In the genomic region with DNA sequence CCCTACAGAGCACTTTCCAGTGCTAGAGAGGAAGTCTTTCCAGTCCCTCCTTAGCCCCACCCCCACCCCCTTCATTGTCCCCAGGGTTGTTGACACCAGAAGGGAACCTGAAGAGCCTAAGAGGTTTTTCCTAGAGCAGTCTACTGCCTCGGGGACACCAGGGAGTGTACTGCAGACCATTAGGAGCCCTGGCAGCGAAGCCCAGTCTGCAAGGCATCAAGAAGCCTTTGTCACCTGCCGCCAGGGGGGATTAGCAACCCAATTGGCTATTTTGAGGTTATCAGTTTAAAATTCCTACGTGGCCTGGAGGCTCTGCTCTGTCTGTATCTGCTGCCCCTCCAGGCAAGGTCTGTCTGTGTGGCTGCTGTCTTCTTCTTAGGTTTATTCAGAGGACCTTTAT, we compare ENCODE assay signal across 11 mouse cellular contexts. TPM values are rescaled to one million over a fixed set of nuclear protein-coding genes. Genes with fewer than 3 reads are reported as not detected.
A peak's percentile ranks its signal among the peaks of the same experiment; 100 is the strongest.
DNase-seq lines count a peak whose midpoint lies in the region; ATAC-seq and TF ChIP-seq lines count a peak whose summit lies in the region.
"Had no signal": no experiment of that assay in that cellular context is flagged by ENCODE, and none has a peak within 500 bp of the region (broad histone marks: within the 10 kb centered on the region; RNA-seq: fewer than 3 reads in every experiment).

No protein-coding gene starts in this region.

- no peak for DNase-seq in forebrain, embryonic 10.5 days (ENCODE audit: extremely low spot score, low spot score)
- no peak for DNase-seq in forebrain, embryonic 14.5 days (ENCODE audit: low spot score)
- DNase-seq in intestine, embryonic 14.5 days (ENCODE audit: low spot score): no peak
- DNase-seq in embryonic facial prominence, embryonic 10.5 days (ENCODE audit: low spot score): peak; percentile 61
- no peak for DNase-seq in frontal cortex, postnatal 25 days (ENCODE audit: low spot score in 2 of 2)
- no peak for DNase-seq in right cerebral cortex, adult 2 months (ENCODE audit: low spot score in 2 of 2)
- DNase-seq: cerebellum, adult 9-11 months; thymus, adult 18-20 months had no signal

- no peak for ATAC-seq in forebrain, embryonic 14.5 days
- ATAC-seq in intestine, embryonic 14.5 days (replicated peaks; ENCODE audit: low FRiP score, low TSS enrichment, low read depth): 0 out of 2 replicates have a peak, but pooled peaks have one; percentile 13
- no peak for ATAC-seq in intestine, postnatal 0 days

- TF ChIP-seq CTCF in intestine, postnatal 0 days (IDR thresholded peaks at IDR 0.05; ENCODE audit: low read depth): no peak
- TF ChIP-seq CTCF in E14TG2a.4 (conservative IDR thresholded peaks at IDR 0.05; ENCODE audit: low read length): no peak

- no peaks in the 10 kb centered on the region for H3K36me3 ChIP-seq in forebrain, embryonic 10.5 days (replicated peaks)
- no peaks in the 10 kb centered on the region for H3K36me3 ChIP-seq in forebrain, embryonic 14.5 days (ENCODE audit: control insufficient read depth, insufficient read depth, low read length)
- no peaks in the 10 kb centered on the region for H3K36me3 ChIP-seq in intestine, embryonic 14.5 days (ENCODE audit: control insufficient read depth, insufficient read depth, low read length)
- no peaks in the 10 kb centered on the region for H3K36me3 ChIP-seq in intestine, postnatal 0 days (ENCODE audit: control insufficient read depth, insufficient read depth)
- no peaks in the 10 kb centered on the region for H3K36me3 ChIP-seq in E14TG2a.4 (ENCODE audit: insufficient read depth, low read length)
- H3K36me3 ChIP-seq in embryonic facial prominence, embryonic 10.5 days (replicated peaks): no peaks in the 10 kb centered on the region
- H3K36me3 ChIP-seq: lung, embryonic 15.5 days had no signal

- H3K27ac ChIP-seq in forebrain, embryonic 10.5 days: peak overlapping the region; percentile 2; the same call in 1 of the 2 replicates
- no peak overlapping the region for H3K27ac ChIP-seq in forebrain, embryonic 14.5 days (ENCODE audit: low read depth, low read length)
- peak overlapping the region; percentile 82 for H3K27ac ChIP-seq in intestine, embryonic 14.5 days (ENCODE audit: low read depth)
- no peak overlapping the region for H3K27ac ChIP-seq in intestine, postnatal 0 days (ENCODE audit: low read depth, low read length)
- H3K27ac ChIP-seq in embryonic facial prominence, embryonic 10.5 days (replicated peaks): peak overlapping the region; percentile 21
- H3K27ac ChIP-seq: lung, embryonic 15.5 days had no signal

- no peak overlapping the region for H3K9ac ChIP-seq in forebrain, embryonic 14.5 days (ENCODE audit: low read length)
- no peak overlapping the region for H3K9ac ChIP-seq in intestine, embryonic 14.5 days (ENCODE audit: low read length)
- H3K9ac ChIP-seq in intestine, postnatal 0 days (ENCODE audit: low read depth, low read length): no peak overlapping the region
- H3K9ac ChIP-seq: lung, embryonic 15.5 days had no signal

- WGBS in forebrain, embryonic 10.5 days: 1% methylated on average over 4 of the region's 4 CpGs
- 6% methylated on average over 4 of the region's 4 CpGs for WGBS in forebrain, embryonic 14.5 days
- 8% methylated on average over 4 of the region's 4 CpGs for WGBS in intestine, embryonic 14.5 days
- WGBS in intestine, postnatal 0 days: 27% methylated on average over 4 of the region's 4 CpGs
- 8% methylated on average over 4 of the region's 4 CpGs for WGBS in embryonic facial prominence, embryonic 10.5 days

- no peaks in the 10 kb centered on the region for H3K9me3 ChIP-seq in forebrain, embryonic 10.5 days
- H3K9me3 ChIP-seq in forebrain, embryonic 14.5 days (replicated peaks; ENCODE audit: control insufficient read depth, low read length): no peaks in the 10 kb centered on the region
- H3K9me3 ChIP-seq in intestine, embryonic 14.5 days (ENCODE audit: control insufficient read depth, low read length): no peaks in the 10 kb centered on the region
- no peaks in the 10 kb centered on the region for H3K9me3 ChIP-seq in intestine, postnatal 0 days (ENCODE audit: control insufficient read depth)
- H3K9me3 ChIP-seq in E14TG2a.4 (ENCODE audit: low read length): no peaks in the 10 kb centered on the region
- no peaks in the 10 kb centered on the region for H3K9me3 ChIP-seq in embryonic facial prominence, embryonic 10.5 days
- H3K9me3 ChIP-seq: lung, embryonic 15.5 days had no signal

- no peaks in the 10 kb centered on the region; the same call in 1 of the 2 replicates for H3K27me3 ChIP-seq in forebrain, embryonic 10.5 days (ENCODE audit: poor library complexity, severe bottlenecking)
- H3K27me3 ChIP-seq in forebrain, embryonic 14.5 days (replicated peaks; ENCODE audit: control insufficient read depth, insufficient read depth, low read length): no peaks in the 10 kb centered on the region
- H3K27me3 ChIP-seq in intestine, embryonic 14.5 days (replicated peaks; ENCODE audit: control insufficient read depth, insufficient read depth, low read length): no peaks in the 10 kb centered on the region
- no peaks in the 10 kb centered on the region for H3K27me3 ChIP-seq in intestine, postnatal 0 days (replicated peaks; ENCODE audit: control insufficient read depth, insufficient read depth, low read length)
- no peaks in the 10 kb centered on the region for H3K27me3 ChIP-seq in E14TG2a.4 (ENCODE audit: insufficient read depth, low read length)
- H3K27me3 ChIP-seq in embryonic facial prominence, embryonic 10.5 days (replicated peaks; ENCODE audit: low read depth, poor library complexity, severe bottlenecking): no peaks in the 10 kb centered on the region; the same call in 1 of the 2 replicates
- H3K27me3 ChIP-seq: lung, embryonic 15.5 days had no signal

- H3K4me2 ChIP-seq in forebrain, embryonic 14.5 days (ENCODE audit: low read length): no peak overlapping the region
- peak overlapping the region; percentile 28; the same call in 1 of the 2 replicates for H3K4me2 ChIP-seq in intestine, embryonic 14.5 days (ENCODE audit: low read length)
- no peak overlapping the region for H3K4me2 ChIP-seq in intestine, postnatal 0 days (replicated peaks; ENCODE audit: low read depth)
- H3K4me2 ChIP-seq: lung, embryonic 15.5 days had no signal

- no peak overlapping the region for H3K4me3 ChIP-seq in forebrain, embryonic 10.5 days
- no peak overlapping the region for H3K4me3 ChIP-seq in forebrain, embryonic 14.5 days (ENCODE audit: low read depth, low read length)
- no peak overlapping the region for H3K4me3 ChIP-seq in intestine, embryonic 14.5 days (ENCODE audit: low read depth, low read length)
- H3K4me3 ChIP-seq in intestine, postnatal 0 days (ENCODE audit: low read depth, low read length): no peak overlapping the region
- H3K4me3 ChIP-seq in E14TG2a.4 (replicated peaks; ENCODE audit: low read length): peak overlapping the region; percentile 63
- H3K4me3 ChIP-seq in embryonic facial prominence, embryonic 10.5 days: no peak overlapping the region
- H3K4me3 ChIP-seq: lung, embryonic 15.5 days had no signal

- H3K4me1 ChIP-seq in forebrain, embryonic 10.5 days: peaks cover 36% of the 10 kb centered on the region
- no peaks in the 10 kb centered on the region for H3K4me1 ChIP-seq in forebrain, embryonic 14.5 days (ENCODE audit: control insufficient read depth, insufficient read depth, low read length)
- H3K4me1 ChIP-seq in intestine, embryonic 14.5 days (replicated peaks; ENCODE audit: control insufficient read depth, insufficient read depth, low read length): peaks cover 32% of the 10 kb centered on the region
- H3K4me1 ChIP-seq in intestine, postnatal 0 days (replicated peaks; ENCODE audit: control insufficient read depth, insufficient read depth, low read length): no peaks in the 10 kb centered on the region
- H3K4me1 ChIP-seq in E14TG2a.4 (replicated peaks; ENCODE audit: low read depth, low read length): peaks cover 52% of the 10 kb centered on the region
- H3K4me1 ChIP-seq in embryonic facial prominence, embryonic 10.5 days: peaks cover 39% of the 10 kb centered on the region

RNA-seq across cellular contexts. Expression of a gene that starts 26.9 kb away (rescaled TPM):
- 10.1 and 11.5 TPM in 2 replicates for polyA plus RNA-seq in forebrain, embryonic 10.5 days (2016; fragmentation: Nextera tagmentation; extraction: Ambion mirVana)
- polyA plus RNA-seq in forebrain, embryonic 14.5 days (2014; fragmentation: Nextera tagmentation; extraction: Ambion mirVana): 0.36 TPM in 2 replicates
- polyA plus RNA-seq in intestine, embryonic 14.5 days (2014; fragmentation: Nextera tagmentation; extraction: Ambion mirVana): 0.84 and 1.1 TPM in 2 replicates
- polyA plus RNA-seq in intestine, postnatal 0 days (2015; fragmentation: Nextera tagmentation; extraction: Ambion mirVana): 0.17 and 0.21 TPM in 2 replicates
- polyA plus RNA-seq in embryonic facial prominence, embryonic 10.5 days (2016; fragmentation: Nextera tagmentation; extraction: Ambion mirVana): 9.5 and 15.1 TPM in 2 replicates

Comparison
In these comparisons a context has a peak if more than half of its experiments do, and no peak if none do; other contexts are left out.
1. H3K27ac ChIP-seq: peak in forebrain, embryonic 10.5 days (single experiment), intestine, embryonic 14.5 days (single experiment) and embryonic facial prominence, embryonic 10.5 days (single experiment); none in forebrain, embryonic 14.5 days (single experiment) and intestine, postnatal 0 days (single experiment).